Mouse (Mus musculus): ENCODE measurements around the gene Skil. TPM values are rescaled to one million over a fixed set of nuclear protein-coding genes. Genes with fewer than 3 reads are reported as not detected.

The Skil gene
- total and polyA plus RNA-seq, 3 experiments, result 11.1 to 18.9 (median 11.2) TPM

DNA sequence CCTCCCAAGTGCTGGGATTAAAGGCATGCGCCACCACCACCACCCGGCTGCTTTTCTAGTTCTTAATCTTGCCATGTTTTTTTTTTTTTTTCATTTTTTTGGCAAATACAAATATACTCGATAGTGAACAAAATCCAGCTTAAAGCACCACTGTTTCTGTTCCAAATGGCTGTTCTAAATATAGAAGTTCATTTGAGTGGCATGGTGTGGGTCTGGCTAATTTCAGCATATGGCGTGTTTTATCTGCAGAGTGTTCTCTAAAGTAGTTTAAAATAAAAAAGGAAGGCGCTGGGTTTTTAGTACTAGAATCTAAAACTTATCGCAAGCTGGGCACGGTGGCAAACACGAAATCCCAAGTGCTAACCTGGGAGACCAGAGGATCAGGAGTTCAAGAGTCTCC is 40.0 kb upstream of the Skil start:
- TF ChIP-seq RAD21 (IDR thresholded peaks at IDR 0.05; ENCODE audit: low read depth, low read length), result no peak
- no peak for TF ChIP-seq JUN (IDR thresholded peaks at IDR 0.05; ENCODE audit: insufficient read depth, low read depth, low read length)
- TF ChIP-seq TBP (conservative IDR thresholded peaks at IDR 0.05; ENCODE audit: low read depth, low read length), result no peak
- no peak for TF ChIP-seq MXI1 (IDR thresholded peaks at IDR 0.05; ENCODE audit: low read depth, low read length)
- TF ChIP-seq ZMIZ1 (IDR thresholded peaks at IDR 0.05; ENCODE audit: low read depth, low read length), result no peak
- TF ChIP-seq ETS1 (conservative IDR thresholded peaks at IDR 0.05; ENCODE audit: low read depth, low read length), result no peak
- TF ChIP-seq CHD2 (IDR thresholded peaks at IDR 0.05; ENCODE audit: low read length), result no peak
- TF ChIP-seq NRF1 (IDR thresholded peaks at IDR 0.05; ENCODE audit: low read depth, low read length), result no peak
- TF ChIP-seq E2F4 (IDR thresholded peaks at IDR 0.05; ENCODE audit: insufficient replicate concordance, low read depth, low read length), result no peak
- TF ChIP-seq SIN3A (IDR thresholded peaks at IDR 0.05; ENCODE audit: low read length), result no peak
- TF ChIP-seq NELFE (IDR thresholded peaks at IDR 0.05; ENCODE audit: low read depth, low read length), result no peak
- TF ChIP-seq ZKSCAN1 (IDR thresholded peaks at IDR 0.05; ENCODE audit: borderline replicate concordance, low read depth, low read length), result no peak
- dilution Hi-C loops (cut with MboI; ENCODE audit: extremely low pct_ligation_motif_present, extremely low pct_unique_long_range_greater_than_20kb, low sequenced_read_pairs) (no loop called here), in situ Hi-C loops (cut with MboI; ENCODE audit: low pct_ligation_motif_present, low pct_unique_long_range_greater_than_20kb, low sequenced_read_pairs) (loop anchor here (5.0 to 25.0 kb wide), 2 partner anchors 82 to 182 kb away; no protein-coding TSS in a partner anchor)
- no peaks in the 10 kb centered on the region for H3K79me2 ChIP-seq (replicated peaks; ENCODE audit: control insufficient read depth, extremely low read depth, insufficient read depth, poor library complexity, severe bottlenecking)
- DNase-seq (ENCODE audit: extremely low read depth), result no peak
- H3K27me3 ChIP-seq (replicated peaks), result no peaks in the 10 kb centered on the region
- no peak overlapping the region for H3K4me3 ChIP-seq (replicated peaks in 1 of 3; ENCODE audit: low read depth in 2 of 3, low read length in 2 of 3, poor library complexity in 1 of 3)
- no peak overlapping the region for H3K27ac ChIP-seq (ENCODE audit: insufficient read depth, low read depth)
- H3K9me3 ChIP-seq (replicated peaks; ENCODE audit: low read length), result no peaks in the 10 kb centered on the region
- H3K9ac ChIP-seq (ENCODE audit: insufficient read depth, low read depth), result no peak overlapping the region
- no peaks in the 10 kb centered on the region for H3K4me1 ChIP-seq (ENCODE audit: control insufficient read depth in 1 of 2, insufficient read depth in 2 of 2)
- no peak overlapping the region for H3K4me2 ChIP-seq (ENCODE audit: insufficient read depth, low read depth, poor library complexity, severe bottlenecking)
- peaks cover 9 to 17% of the 10 kb centered on the region in 2 experiments for H3K36me3 ChIP-seq (replicated peaks in 1 of 2; ENCODE audit: control insufficient read depth in 1 of 2, insufficient read depth in 1 of 2, low read length in 1 of 2)

DNA sequence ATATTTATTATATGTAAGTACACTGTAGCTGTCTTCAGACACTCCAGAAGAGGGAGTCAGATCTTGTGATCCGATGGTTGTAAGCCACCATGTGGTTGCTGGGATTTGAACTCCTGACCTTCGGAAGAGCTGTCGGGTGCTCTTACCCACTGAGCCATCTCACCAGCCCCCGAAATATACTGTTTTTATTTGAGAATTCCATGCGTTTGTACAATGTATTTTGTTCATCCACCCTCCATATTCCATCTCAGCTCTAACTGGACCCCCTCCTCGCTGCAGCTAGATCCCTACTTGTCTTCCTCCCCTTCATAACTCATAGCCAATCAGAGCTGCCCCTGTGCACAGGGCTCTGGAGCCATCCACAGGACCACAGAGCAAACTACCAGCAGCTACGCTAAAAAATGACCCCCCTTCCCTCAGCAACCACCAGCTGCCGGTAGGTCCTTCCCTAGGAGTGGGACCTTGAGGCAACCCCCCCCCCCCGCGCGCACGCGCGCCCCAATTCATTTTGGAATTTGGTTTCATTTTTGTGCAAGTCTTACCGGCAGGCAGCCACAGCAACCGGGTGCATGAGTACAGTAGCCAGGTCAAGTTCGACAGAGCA is 38.7 kb upstream of the Skil start:
- no peaks in the 10 kb centered on the region for H3K27me3 ChIP-seq (replicated peaks)
- H3K79me2 ChIP-seq (replicated peaks; ENCODE audit: control insufficient read depth, extremely low read depth, insufficient read depth, poor library complexity, severe bottlenecking), result no peaks in the 10 kb centered on the region
- H3K4me1 ChIP-seq (ENCODE audit: control insufficient read depth in 1 of 2, insufficient read depth in 2 of 2), result peaks cover 2 to 10% of the 10 kb centered on the region in 2 experiments; a peak in 3 of 4 replicates
- no peak overlapping the region for H3K4me2 ChIP-seq (ENCODE audit: insufficient read depth, low read depth, poor library complexity, severe bottlenecking)
- DNase-seq (ENCODE audit: extremely low read depth), result no peak
- no peak overlapping the region for H3K4me3 ChIP-seq (replicated peaks in 1 of 3; ENCODE audit: low read depth in 2 of 3, low read length in 2 of 3, poor library complexity in 1 of 3)
- no peak overlapping the region for H3K27ac ChIP-seq (ENCODE audit: insufficient read depth, low read depth)
- TF ChIP-seq TCF12 (IDR thresholded peaks at IDR 0.05; ENCODE audit: low read depth, low read length) (no peak), CTCF (conservative IDR thresholded peaks at IDR 0.05 in 1 of 2, IDR thresholded peaks at IDR 0.05 in 1 of 2; ENCODE audit: low read depth in 2 of 2, low read length in 2 of 2) (0 out of 4 replicates have a peak, but pooled peaks of 1 of the 2 experiments have one; percentile 2)
- no peaks in the 10 kb centered on the region for H3K9me3 ChIP-seq (replicated peaks; ENCODE audit: low read length)
- H3K36me3 ChIP-seq (replicated peaks in 1 of 2; ENCODE audit: control insufficient read depth in 1 of 2, insufficient read depth in 1 of 2, low read length in 1 of 2), result peaks cover 4 to 10% of the 10 kb centered on the region in 2 experiments
- no peak overlapping the region for H3K9ac ChIP-seq (ENCODE audit: insufficient read depth, low read depth)
- dilution Hi-C loops (cut with MboI; ENCODE audit: extremely low pct_ligation_motif_present, extremely low pct_unique_long_range_greater_than_20kb, low sequenced_read_pairs) (no loop called here), in situ Hi-C loops (cut with MboI; ENCODE audit: low pct_ligation_motif_present, low pct_unique_long_range_greater_than_20kb, low sequenced_read_pairs) (loop anchor here (5.0 to 25.0 kb wide), 2 partner anchors 81 to 181 kb away; no protein-coding TSS in a partner anchor)
